Mouse (Mus musculus) cerebellum, adult 2 months (tissue): Measurements from ENCODE around the gene Pef1. TPM values are rescaled to one million over a fixed set of nuclear protein-coding genes. Genes with fewer than 3 reads are reported as not detected.
A peak's percentile ranks its signal among the peaks of the same experiment; 100 is the strongest.

Experiments used
- DNase-seq, 2 experiments: peaks; one replicate each; pipeline ENCODE4 v3.0.0; 2021
- H3K27ac ChIP-seq: fragments of 200-500 bp; 2 replicates; pipeline ENCODE4 v1.5.1; 2012; ENCODE audit warnings: low read length, control low read depth, inconsistent platforms; ENCODE audit not compliant: insufficient read depth
- H3K27me3 ChIP-seq: fragments of 200-500 bp; 2 replicates; pipeline ENCODE4 v1.6.1; 2012; ENCODE audit warnings: inconsistent platforms, mild to moderate bottlenecking, low read length, moderate library complexity; ENCODE audit not compliant: control insufficient read depth, insufficient read depth
- H3K4me1 ChIP-seq: fragments of 200-500 bp; 2 replicates; pipeline ENCODE4 v1.6.1; 2011; ENCODE audit warnings: low read length; ENCODE audit not compliant: control insufficient read depth, insufficient read depth
- H3K4me3 ChIP-seq: fragments of 200-500 bp; replicated peaks from 2 replicates; pipeline ENCODE3; 2011; ENCODE audit warnings: mild to moderate bottlenecking, low read depth, low read length, control low read depth; ENCODE audit not compliant: insufficient read depth
- CTCF ChIP-seq: fragments of 200-500 bp; IDR thresholded peaks from 2 replicates; pipeline ENCODE4 v1.5.1; 2011; ENCODE audit warnings: low read depth, mild to moderate bottlenecking, control low read depth, low read length, moderate library complexity, borderline replicate concordance; ENCODE audit not compliant: insufficient read depth
- POLR2A ChIP-seq: fragments of 200-500 bp; IDR thresholded peaks from 2 replicates; pipeline ENCODE4 v1.6.1; 2011; ENCODE audit warnings: low read length, control low read depth, borderline replicate concordance; ENCODE audit not compliant: insufficient read depth
- WGBS: fragments of 180-500 bp; shearing (Covaris S2); methylation state at CpG from one replicate; pipeline ENCODE4 v1.1.7; 2018; 5-methylcytosine and 5-hydroxymethylcytosine counted together
- polyA plus RNA-seq: library from polyadenylated mRNA; depleted of rRNA; stranded (reverse); fragments of >200 nt; gene quantifications from 2 replicates; pipeline ENCODE4 v1.2.3, GENCODE M21; 2012

The Pef1 gene
- polyA plus RNA-seq, 1 experiment = 89.3 TPM

DNA sequence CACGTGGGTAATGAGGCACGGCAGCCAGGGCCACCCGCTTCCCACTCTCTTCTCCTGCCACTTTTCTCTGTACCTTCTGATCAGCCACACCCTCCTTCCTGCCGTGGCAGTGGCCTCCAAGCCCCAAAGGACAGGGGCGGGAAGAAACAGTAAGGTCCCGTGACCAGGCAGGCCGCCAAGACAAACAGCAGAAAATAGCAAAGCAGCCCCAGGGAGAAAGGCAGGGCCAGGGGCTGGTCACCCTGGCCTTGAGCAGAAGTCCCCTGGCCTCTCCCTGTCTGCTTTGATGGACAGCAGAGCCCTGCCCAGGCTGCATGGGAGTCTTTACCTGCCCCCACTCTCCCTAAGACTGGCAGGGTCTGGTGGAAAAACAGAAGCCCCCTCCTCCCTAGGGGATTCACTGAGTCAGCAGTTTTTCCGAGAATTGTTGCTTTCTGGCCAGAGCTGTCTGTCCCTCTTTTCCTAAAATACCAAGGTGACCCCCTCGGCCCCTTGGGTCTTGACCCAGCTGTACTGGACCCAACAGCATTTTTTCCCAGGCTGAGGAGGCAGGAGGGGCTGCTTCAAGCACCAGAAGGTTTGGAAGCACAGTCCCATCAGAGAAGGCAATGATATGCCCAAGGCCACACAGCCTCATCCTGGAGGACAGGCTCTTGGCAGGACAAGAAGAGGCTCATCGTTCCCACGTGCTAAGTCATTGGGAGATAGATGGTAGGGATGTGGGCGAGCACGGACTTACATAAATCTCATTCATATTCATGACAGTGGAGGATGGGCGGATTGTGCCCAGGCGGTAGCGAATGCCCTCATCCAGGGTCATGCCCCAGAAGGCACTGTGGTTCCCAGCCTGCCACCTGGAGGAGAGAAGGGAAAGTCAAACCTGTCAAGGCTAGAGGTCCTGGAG lies 66.2 kb downstream of the Pef1 start:
- H3K27ac ChIP-seq = no peak overlapping the region
- 0 out of 2 replicates have a peak, but pooled peaks cover 4% of the 10 kb centered on the region for H3K4me1 ChIP-seq
- H3K27me3 ChIP-seq = no peaks in the 10 kb centered on the region
- no peak for TF ChIP-seq CTCF
- TF ChIP-seq POLR2A = no peak
- peak in 1 of 2 experiments; percentile 17 for DNase-seq
- H3K4me3 ChIP-seq = no peak overlapping the region
- 29% methylated on average over 16 of the region's 16 CpGs for WGBS

DNA sequence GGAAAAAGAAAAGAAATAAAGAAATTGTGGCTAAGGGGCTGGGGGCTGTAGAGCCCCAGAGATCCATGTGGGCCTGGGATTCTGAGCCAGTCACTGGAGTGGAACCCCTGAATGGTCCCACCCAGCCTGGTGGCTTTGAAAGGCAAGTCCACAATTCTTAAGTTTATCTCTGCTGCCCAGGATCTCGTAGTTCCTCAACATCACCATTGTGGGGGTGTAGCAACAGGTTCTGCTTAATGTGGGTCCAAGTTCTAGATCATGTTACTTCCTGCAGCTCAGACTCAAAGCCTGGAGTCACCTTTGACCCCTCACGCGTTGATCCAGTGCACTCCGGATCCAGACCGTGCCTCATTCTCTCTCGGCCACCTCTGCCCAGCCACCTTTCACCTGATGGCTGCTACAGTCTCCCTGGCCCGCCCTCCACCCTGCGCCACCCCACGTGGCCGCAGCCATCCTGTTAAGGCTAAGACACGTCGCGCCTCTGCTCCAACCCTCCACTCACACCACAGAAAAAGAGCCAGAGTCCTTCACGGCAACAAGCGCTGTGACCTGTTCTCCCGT lies 67.1 kb downstream of the Pef1 start:
- H3K4me3 ChIP-seq = no peak overlapping the region
- peaks cover 12% of the 10 kb centered on the region for H3K4me1 ChIP-seq
- H3K27me3 ChIP-seq = no peaks in the 10 kb centered on the region
- WGBS = 88% methylated on average over 16 of the region's 16 CpGs
- H3K27ac ChIP-seq = no peak overlapping the region
- TF ChIP-seq POLR2A = no peak
- no peak for DNase-seq

DNA sequence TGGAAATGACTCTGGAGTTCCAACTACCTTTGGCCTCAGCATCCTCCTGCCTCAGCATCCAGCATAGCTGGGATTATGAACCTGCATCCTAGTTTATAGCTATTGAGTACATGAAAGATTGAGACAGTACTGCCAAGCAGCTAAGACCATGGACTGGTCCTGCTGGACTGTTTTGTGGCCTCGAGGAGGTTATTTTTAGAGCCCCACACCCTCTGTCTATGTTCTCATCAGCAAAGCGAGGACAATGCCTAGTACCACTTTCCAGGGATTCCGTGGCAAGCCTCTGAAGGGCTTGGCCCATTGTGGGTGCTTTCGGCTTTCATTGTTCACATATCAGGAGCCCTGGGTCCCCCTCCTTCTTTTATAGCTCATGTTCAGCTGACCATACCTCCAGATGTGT lies 68.0 kb downstream of the Pef1 start:
- Histone ChIP-seq H3K4me3 (no peak overlapping the region), H3K27ac (no peak overlapping the region), H3K4me1 (peaks cover 16% of the 10 kb centered on the region), H3K27me3 (no peaks in the 10 kb centered on the region)
- 85% methylated on average over 4 of the region's 4 CpGs for WGBS
- TF ChIP-seq POLR2A = no peak
- no peak for TF ChIP-seq CTCF
- DNase-seq = no peak

- TF ChIP-seq POLR2A (no peak), CTCF (no peak)
- Histone ChIP-seq H3K27ac (no peak overlapping the region), H3K4me1 (peaks cover 16% of the 10 kb centered on the region), H3K4me3 (no peak overlapping the region), H3K27me3 (no peaks in the 10 kb centered on the region)
- DNase-seq = no peak
- 65% methylated on average over 11 of the region's 11 CpGs for WGBS
Observed at GRCm38 (mm10) chr4:130171951-130172765, 69.8 kb downstream of the Pef1 start.

DNA sequence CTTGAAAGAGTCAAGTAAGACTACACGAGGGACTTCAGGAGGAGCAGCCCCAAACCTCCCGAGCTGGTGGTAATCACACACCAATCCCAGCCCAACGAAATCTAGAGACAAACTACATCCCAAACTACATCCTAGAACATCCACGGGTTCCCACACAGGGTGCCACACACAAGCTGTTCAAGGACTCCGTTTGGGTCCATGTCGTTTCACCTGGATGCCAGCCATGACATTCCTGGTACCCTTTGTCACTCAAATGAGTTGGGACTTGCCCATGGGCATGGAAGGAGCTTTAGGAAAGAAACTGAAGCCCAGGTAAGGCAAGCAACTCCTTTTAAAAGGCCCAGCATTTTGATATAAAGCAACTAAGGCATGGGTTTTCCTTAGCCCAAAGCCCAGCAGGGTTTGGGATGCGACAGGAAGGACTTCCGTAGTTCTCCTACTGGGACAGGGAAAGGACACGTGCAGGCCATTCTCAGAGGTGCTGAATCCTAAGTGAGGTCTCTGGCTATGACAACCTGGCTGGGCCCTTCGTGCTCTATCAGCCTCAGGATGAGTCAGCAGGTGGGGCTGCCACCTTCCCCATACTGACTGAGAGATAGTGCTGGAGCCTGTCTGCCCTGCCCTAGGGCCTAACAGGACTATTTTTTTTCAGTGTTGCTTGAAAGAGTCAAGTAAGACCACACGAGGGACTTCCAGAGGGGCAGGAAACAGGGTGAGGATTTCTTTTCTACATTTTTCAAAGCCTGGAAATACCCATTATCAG lies 70.9 kb downstream of the Pef1 start:
- DNase-seq = no peak
- no peak for TF ChIP-seq CTCF
- no peak for TF ChIP-seq POLR2A
- Histone ChIP-seq H3K27me3 (no peaks in the 10 kb centered on the region), H3K4me3 (no peak overlapping the region), H3K27ac (no peak overlapping the region), H3K4me1 (peaks cover 12% of the 10 kb centered on the region)
- 69% methylated on average over 11 of the region's 11 CpGs for WGBS

- H3K4me1 ChIP-seq = peaks cover 12% of the 10 kb centered on the region
- DNase-seq = peak; percentile 37 to 55
- no peak overlapping the region for H3K27ac ChIP-seq
- TF ChIP-seq POLR2A (no peak), CTCF (no peak)
- 7% methylated on average over 19 of the region's 19 CpGs for WGBS
- H3K27me3 ChIP-seq = no peaks in the 10 kb centered on the region
- no peak overlapping the region for H3K4me3 ChIP-seq
Observed at GRCm38 (mm10) chr4:130173911-130174311, 71.6 kb downstream of the Pef1 start.

GRCm38 (mm10) chr4:130174335-130175031 lies 72.1 kb downstream of the Pef1 start:
- H3K4me1 ChIP-seq = peaks cover 12% of the 10 kb centered on the region
- H3K4me3 ChIP-seq = peak overlapping the region; percentile 2
- 4% methylated on average over 25 of the region's 25 CpGs for WGBS
- H3K27me3 ChIP-seq = no peaks in the 10 kb centered on the region
- peak in 1 of 2 experiments; percentile 21 for DNase-seq
- TF ChIP-seq POLR2A = no peak
- TF ChIP-seq CTCF = no peak
- no peak overlapping the region for H3K27ac ChIP-seq
